Mouse (Mus musculus): ENCODE results near the gene Ergic3.

DNA sequence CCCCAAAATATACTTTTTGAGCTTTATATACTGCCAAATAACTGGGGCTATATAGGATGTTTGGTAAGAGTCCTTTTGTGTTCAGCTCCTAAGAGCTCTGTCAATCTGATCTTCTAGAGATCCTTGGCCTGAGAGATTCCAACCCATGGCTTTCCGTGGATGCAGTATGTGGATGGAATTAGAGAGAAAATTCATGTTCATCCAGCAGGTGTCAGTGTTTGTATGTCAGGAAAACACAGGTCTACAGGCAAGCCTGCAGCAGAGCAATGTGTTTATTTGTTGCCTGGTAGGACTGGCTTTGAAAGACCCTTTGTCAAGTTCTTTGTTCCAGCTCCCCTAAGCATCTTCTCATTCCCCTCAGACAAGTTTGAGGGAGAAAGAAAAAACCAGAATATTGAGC is 44.9 kb upstream of the Ergic3 start:
- TF ChIP-seq CTCF (IDR thresholded peaks at IDR 0.05; ENCODE audit: low read depth) (peak; percentile 73), EP300 (IDR thresholded peaks at IDR 0.05; ENCODE audit: low read depth) (no peak)

Measured in liver, postnatal 0 days (tissue).